Mouse (Mus musculus) lung, postnatal 0 days (tissue): ENCODE measurements around the gene Mapk10. TPM values are rescaled to one million over a fixed set of nuclear protein-coding genes. Genes with fewer than 3 reads are reported as not detected.

Experiments used
- ATAC-seq: fragments of 200-750 bp; cut with Nextera tagmentation; 2 replicates; pipeline ENCODE4 v1.8.0; 2017; ENCODE audit warnings: moderate library complexity
- DNase-seq: peaks from one replicate; pipeline ENCODE4 v3.0.0-alpha.2; 2016; ENCODE audit warnings: low spot score
- H3K27ac ChIP-seq: fragments of 300-500 bp; sonication (generic); 2 replicates; pipeline ENCODE4 v1.5.1; 2014; ENCODE audit warnings: antibody characterized with exemption, mild to moderate bottlenecking, low read length, mixed read lengths
- H3K27me3 ChIP-seq: fragments of 300-500 bp; sonication (generic); replicated peaks from 2 replicates; pipeline ENCODE4 v1.6.1; 2014; ENCODE audit warnings: low read length, mixed read lengths; ENCODE audit not compliant: insufficient read depth
- H3K36me3 ChIP-seq: fragments of 300-500 bp; sonication (generic); 2 replicates; pipeline ENCODE4 v1.6.1; 2014; ENCODE audit warnings: low read length, mixed read lengths; ENCODE audit not compliant: insufficient read depth
- H3K4me1 ChIP-seq: fragments of 300-500 bp; sonication (generic); 2 replicates; pipeline ENCODE4 v1.6.1; 2014; ENCODE audit warnings: antibody characterized with exemption, low read depth, low read length, mixed read lengths; ENCODE audit not compliant: insufficient read depth
- H3K4me2 ChIP-seq: fragments of 300-500 bp; sonication (generic); replicated peaks from 2 replicates; pipeline ENCODE4 v1.6.1; 2014; ENCODE audit warnings: low read depth, mild to moderate bottlenecking, low read length, moderate library complexity, mixed read lengths
- H3K4me3 ChIP-seq: fragments of 300-500 bp; sonication (generic); 2 replicates; pipeline ENCODE4 v1.5.1; 2014; ENCODE audit warnings: low read depth, low read length
- H3K9ac ChIP-seq: fragments of 300-500 bp; sonication (generic); replicated peaks from 2 replicates; pipeline ENCODE4 v1.6.1; 2014; ENCODE audit warnings: low read depth, mild to moderate bottlenecking
- H3K9me3 ChIP-seq: fragments of 300-500 bp; sonication (generic); 2 replicates; pipeline ENCODE4 v1.6.1; 2016; ENCODE audit warnings: low read length, mixed read lengths
- CTCF ChIP-seq: IDR thresholded peaks from 2 replicates; pipeline ENCODE4 v1.5.1; 2016; ENCODE audit warnings: antibody characterized with exemption, mild to moderate bottlenecking
- EP300 ChIP-seq: IDR thresholded peaks from 2 replicates; pipeline ENCODE4 v1.6.1; 2016; ENCODE audit warnings: antibody characterized with exemption, mild to moderate bottlenecking, control low read depth
- WGBS: fragments of 180-500 bp; shearing (Covaris S2); extraction: QIAGEN DNeasy Blood & Tissue Kit; methylation state at CpG from one replicate; pipeline ENCODE4 v1.1.7; 2014; 5-methylcytosine and 5-hydroxymethylcytosine counted together
- polyA plus RNA-seq: library from polyadenylated mRNA; unstranded; fragments of >200 nt; fragmentation: Nextera tagmentation; extraction: Ambion mirVana; gene quantifications from 2 replicates; pipeline ENCODE4 v1.2.1, GENCODE M21; 2015

Gene Mapk10
- polyA plus RNA-seq, 1 experiment from 2014 or later: 0.66 TPM

DNA sequence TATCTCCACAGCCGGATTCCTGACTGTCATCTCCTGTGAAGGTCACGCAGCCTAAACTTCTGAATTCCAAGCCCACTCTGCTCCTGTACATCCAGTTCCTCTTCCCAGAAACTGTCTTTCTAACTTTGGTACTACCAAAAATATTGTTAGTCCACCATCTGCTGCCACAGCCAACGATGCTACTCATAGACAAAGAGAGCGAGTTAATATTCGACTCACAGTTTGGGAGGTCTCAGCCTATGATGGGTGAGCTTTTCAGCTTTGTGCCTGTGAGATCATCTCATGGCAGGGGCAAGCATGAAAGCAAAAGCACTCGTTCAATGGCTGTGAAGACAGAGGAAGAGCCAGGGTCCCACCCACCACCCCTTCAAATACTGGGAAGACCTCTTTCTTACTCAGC is 16.6 kb downstream of the Mapk10 start:
- no peak overlapping the region for H3K4me2 ChIP-seq
- no peaks in the 10 kb centered on the region for H3K4me1 ChIP-seq
- no peaks in the 10 kb centered on the region for H3K27me3 ChIP-seq
- ATAC-seq (no peak), DNase-seq (no peak)
- no peak overlapping the region for H3K27ac ChIP-seq
- WGBS: 43% methylated on average over 6 of the region's 6 CpGs
- H3K9ac ChIP-seq: no peak overlapping the region
- no peak overlapping the region for H3K4me3 ChIP-seq
- no peaks in the 10 kb centered on the region for H3K9me3 ChIP-seq
- TF ChIP-seq EP300: no peak
- TF ChIP-seq CTCF: no peak
- H3K36me3 ChIP-seq: no peaks in the 10 kb centered on the region

DNA sequence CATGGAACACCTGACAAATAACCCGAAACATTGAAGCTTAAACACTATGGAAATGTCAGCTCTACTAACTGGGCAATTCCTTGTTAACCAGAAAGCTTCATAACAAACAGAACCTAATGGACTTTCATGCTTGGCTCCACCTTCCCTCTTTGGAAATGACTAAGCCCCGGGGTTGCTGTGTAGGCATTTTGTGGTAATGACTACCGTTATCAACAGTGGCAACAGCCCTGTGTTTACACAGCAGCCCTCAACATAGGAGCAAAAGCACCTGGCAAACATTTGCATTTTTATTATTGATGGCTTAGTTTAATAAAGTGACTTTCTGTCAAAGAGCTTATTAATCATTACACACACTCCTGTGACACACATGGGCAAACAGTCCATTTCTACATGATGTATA is 17.4 kb downstream of the Mapk10 start:
- no peak overlapping the region for H3K27ac ChIP-seq
- H3K27me3 ChIP-seq: no peaks in the 10 kb centered on the region
- H3K4me3 ChIP-seq: no peak overlapping the region
- H3K9me3 ChIP-seq: no peaks in the 10 kb centered on the region
- WGBS: 48% methylated on average over 3 of the region's 3 CpGs
- no peaks in the 10 kb centered on the region for H3K36me3 ChIP-seq
- ATAC-seq (no peak; the same call in 1 of the 2 replicates), DNase-seq (peak; percentile 19)
- TF ChIP-seq CTCF (no peak), EP300 (no peak)
- no peak overlapping the region for H3K4me2 ChIP-seq
- H3K9ac ChIP-seq: no peak overlapping the region
- H3K4me1 ChIP-seq: no peaks in the 10 kb centered on the region

DNA sequence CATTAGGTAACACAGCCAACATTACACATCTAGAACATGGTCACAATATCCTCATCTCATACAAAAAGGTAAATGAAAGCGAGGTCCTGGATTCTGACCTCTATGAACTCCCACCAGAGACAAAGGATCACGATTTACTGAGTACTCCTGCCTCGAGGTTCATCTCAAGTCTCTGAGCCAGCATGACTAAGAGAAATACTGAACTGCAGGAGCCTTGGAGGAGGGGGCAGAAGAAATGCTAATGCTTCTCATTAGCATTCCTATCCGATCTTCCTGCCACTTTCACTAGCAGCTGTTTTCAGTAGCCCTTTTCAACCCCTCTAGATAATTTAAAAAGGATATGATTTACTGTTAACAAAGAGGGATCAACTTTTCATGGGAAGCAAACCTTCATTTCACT is 19.6 kb downstream of the Mapk10 start:
- DNase-seq: no peak
- no peak for TF ChIP-seq CTCF
- TF ChIP-seq EP300: no peak
- WGBS: 47% methylated on average over 4 of the region's 4 CpGs

DNA sequence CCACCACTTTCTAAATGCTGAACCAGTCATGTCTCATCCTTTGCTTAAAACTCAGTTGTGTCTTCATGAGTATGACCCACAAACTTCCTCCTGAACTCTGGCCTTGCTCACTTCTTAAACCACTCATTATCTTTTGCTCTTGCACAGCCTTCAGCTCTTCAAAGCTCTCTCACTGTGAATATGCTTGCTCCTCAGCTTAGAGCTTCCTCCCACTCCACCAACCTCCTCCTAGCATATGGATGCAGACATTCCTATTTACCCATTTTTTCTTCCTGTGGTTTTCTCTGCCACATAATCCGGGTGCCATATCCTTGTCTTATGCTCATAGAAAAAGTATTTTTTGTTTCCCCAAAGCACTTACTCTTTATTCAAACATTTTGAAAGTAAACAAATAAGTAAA is 26.9 kb downstream of the Mapk10 start:
- ATAC-seq (no peak), DNase-seq (no peak)
- TF ChIP-seq EP300: no peak
- TF ChIP-seq CTCF: no peak
- Histone ChIP-seq H3K4me1 (no peaks in the 10 kb centered on the region), H3K4me2 (no peak overlapping the region), H3K4me3 (no peak overlapping the region), H3K27me3 (no peaks in the 10 kb centered on the region), H3K36me3 (no peaks in the 10 kb centered on the region), H3K9ac (no peak overlapping the region), H3K9me3 (no peaks in the 10 kb centered on the region), H3K27ac (no peak overlapping the region)
- WGBS: 78% methylated on average over 1 of the region's 1 CpGs

More for the DNA sequence above, 19.6 kb downstream of the Mapk10 start:
- no peak overlapping the region for H3K4me2 ChIP-seq
- no peaks in the 10 kb centered on the region for H3K4me1 ChIP-seq
- no peak for ATAC-seq
- H3K27ac ChIP-seq: no peak overlapping the region
- no peaks in the 10 kb centered on the region for H3K36me3 ChIP-seq
- H3K4me3 ChIP-seq: no peak overlapping the region
- H3K9me3 ChIP-seq: no peaks in the 10 kb centered on the region
- H3K9ac ChIP-seq: no peak overlapping the region
- no peaks in the 10 kb centered on the region for H3K27me3 ChIP-seq

DNA sequence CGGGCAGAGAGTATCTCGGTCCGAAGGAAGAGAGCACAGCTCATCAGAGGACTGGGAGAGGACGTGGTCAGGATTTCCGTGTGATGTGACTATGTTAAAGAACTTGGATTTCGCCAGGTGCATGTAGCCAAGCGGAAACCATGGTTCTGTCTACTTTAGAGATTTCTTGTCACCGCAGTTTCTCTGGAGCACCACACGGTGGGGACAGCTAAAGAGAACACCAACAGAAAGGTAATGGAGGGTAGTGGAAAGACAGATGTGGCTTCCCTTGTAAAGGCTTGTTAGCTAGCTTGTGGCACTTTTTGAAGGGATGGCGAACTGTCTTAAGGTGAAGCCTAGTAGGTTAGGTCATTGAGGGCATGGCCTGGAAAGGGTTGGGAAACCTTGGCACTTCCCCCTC is 29.5 kb downstream of the Mapk10 start:
- Histone ChIP-seq H3K36me3 (no peaks in the 10 kb centered on the region), H3K4me2 (no peak overlapping the region), H3K4me3 (no peak overlapping the region), H3K9me3 (no peaks in the 10 kb centered on the region), H3K4me1 (no peaks in the 10 kb centered on the region), H3K27me3 (no peaks in the 10 kb centered on the region), H3K9ac (no peak overlapping the region), H3K27ac (no peak overlapping the region)
- no peak for DNase-seq
- no peak for ATAC-seq
- TF ChIP-seq EP300: no peak
- TF ChIP-seq CTCF: no peak
- whole genome bisulfite sequencing: 86% methylated on average over 10 of the region's 10 CpGs

DNA sequence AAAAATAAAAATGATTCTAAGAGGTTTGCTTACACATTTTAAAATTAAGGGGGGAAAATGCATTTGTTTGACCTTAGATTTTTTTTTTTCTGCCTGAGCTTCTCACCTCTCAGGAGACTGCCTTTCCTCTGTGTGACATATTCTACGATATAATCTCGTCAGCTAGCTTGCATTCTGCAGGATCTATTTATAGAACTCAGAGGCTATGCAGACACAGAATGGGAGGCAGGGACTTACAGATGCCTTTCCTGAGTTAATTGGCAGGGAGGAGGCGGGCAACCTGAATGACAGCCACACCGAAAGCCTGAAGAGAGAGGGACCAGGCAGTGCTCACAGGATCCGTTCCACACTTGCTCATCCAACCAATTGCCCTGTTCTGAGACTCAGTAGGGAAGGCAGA is 34.1 kb downstream of the Mapk10 start:
- no peak for TF ChIP-seq CTCF
- no peak for TF ChIP-seq EP300
- H3K36me3 ChIP-seq: no peaks in the 10 kb centered on the region
- H3K4me3 ChIP-seq: no peak overlapping the region
- ATAC-seq (no peak), DNase-seq (no peak)
- no peaks in the 10 kb centered on the region for H3K9me3 ChIP-seq
- no peak overlapping the region for H3K9ac ChIP-seq
- H3K27me3 ChIP-seq: no peaks in the 10 kb centered on the region
- no peak overlapping the region for H3K4me2 ChIP-seq
- whole genome bisulfite sequencing: 44% methylated on average over 5 of the region's 5 CpGs
- no peaks in the 10 kb centered on the region for H3K4me1 ChIP-seq
- no peak overlapping the region for H3K27ac ChIP-seq

DNA sequence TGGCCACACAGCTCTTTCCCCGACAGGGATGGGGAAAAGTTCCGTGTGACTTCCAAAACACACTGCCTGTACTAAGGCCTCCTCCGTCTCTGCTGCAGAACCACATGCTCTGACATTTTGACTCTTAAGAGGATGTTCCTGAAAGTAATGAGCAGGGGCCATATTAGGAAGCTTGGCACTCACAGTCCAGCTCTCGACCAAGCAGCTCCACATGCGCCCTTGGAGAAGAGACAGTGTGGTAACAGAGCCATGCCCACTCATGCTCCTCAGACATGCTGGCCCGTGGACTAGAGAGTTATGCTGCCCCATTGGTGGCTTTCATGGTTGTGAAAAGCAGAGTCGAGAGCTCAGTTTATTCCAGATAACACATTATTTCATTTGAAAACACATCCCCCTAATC is 35.1 kb downstream of the Mapk10 start:
- DNase-seq: no peak
- 75% methylated on average over 7 of the region's 7 CpGs for WGBS
- H3K4me2 ChIP-seq: no peak overlapping the region
- TF ChIP-seq CTCF (no peak), EP300 (no peak)
- no peak overlapping the region for H3K27ac ChIP-seq
- H3K4me1 ChIP-seq: no peaks in the 10 kb centered on the region
- H3K4me3 ChIP-seq: no peak overlapping the region
- ATAC-seq: no peak
- no peaks in the 10 kb centered on the region for H3K36me3 ChIP-seq
- no peaks in the 10 kb centered on the region for H3K27me3 ChIP-seq
- H3K9ac ChIP-seq: no peak overlapping the region
- no peaks in the 10 kb centered on the region for H3K9me3 ChIP-seq
